Mouse (Mus musculus) neural tube, embryonic 12.5 days (tissue): ENCODE results near the gene Gdpd4. TPM values are rescaled to one million over a fixed set of nuclear protein-coding genes. Genes with fewer than 3 reads are reported as not detected.

Experiments used
- ATAC-seq: fragments of 200-750 bp; cut with Nextera tagmentation; 2 replicates; pipeline ENCODE4 v1.8.0; 2017; ENCODE audit warnings: low read depth, mild to moderate bottlenecking, moderate TSS enrichment, moderate library complexity; ENCODE audit not compliant: low FRiP score
- H3K27ac ChIP-seq: fragments of 300-500 bp; sonication (generic); 2 replicates; pipeline ENCODE4 v1.5.1; 2016
- H3K27me3 ChIP-seq: fragments of 300-500 bp; sonication (generic); replicated peaks from 2 replicates; pipeline ENCODE4 v1.6.1; 2016; ENCODE audit warnings: mild to moderate bottlenecking
- H3K36me3 ChIP-seq: fragments of 300-500 bp; sonication (generic); 2 replicates; pipeline ENCODE4 v1.6.1; 2016; ENCODE audit warnings: mild to moderate bottlenecking
- H3K4me1 ChIP-seq: fragments of 300-500 bp; sonication (generic); 2 replicates; pipeline ENCODE4 v1.6.1; 2016
- H3K4me2 ChIP-seq: fragments of 300-500 bp; sonication (generic); replicated peaks from 2 replicates; pipeline ENCODE4 v1.6.1; 2016; ENCODE audit warnings: mild to moderate bottlenecking
- H3K4me3 ChIP-seq: fragments of 300-500 bp; sonication (generic); 2 replicates; pipeline ENCODE4 v1.5.1; 2016
- H3K9ac ChIP-seq: fragments of 300-500 bp; sonication (generic); 2 replicates; pipeline ENCODE4 v1.6.1; 2016; ENCODE audit warnings: mild to moderate bottlenecking
- H3K9me3 ChIP-seq: fragments of 300-500 bp; sonication (generic); 2 replicates; pipeline ENCODE4 v1.6.1; 2016; ENCODE audit warnings: mild to moderate bottlenecking
- WGBS: fragments of 180-500 bp; shearing (Covaris S2); methylation state at CpG from one replicate; pipeline ENCODE4 v1.1.7; 2016; 5-methylcytosine and 5-hydroxymethylcytosine counted together
- polyA plus RNA-seq: library from polyadenylated mRNA; unstranded; fragments of >200 nt; fragmentation: Nextera tagmentation; extraction: Ambion mirVana; gene quantifications from 2 replicates; pipeline ENCODE4 v1.2.1, GENCODE M21; 2016

Gene Gdpd4
- polyA plus RNA-seq, 1 experiment from 2014 or later, result 0.13 TPM

DNA sequence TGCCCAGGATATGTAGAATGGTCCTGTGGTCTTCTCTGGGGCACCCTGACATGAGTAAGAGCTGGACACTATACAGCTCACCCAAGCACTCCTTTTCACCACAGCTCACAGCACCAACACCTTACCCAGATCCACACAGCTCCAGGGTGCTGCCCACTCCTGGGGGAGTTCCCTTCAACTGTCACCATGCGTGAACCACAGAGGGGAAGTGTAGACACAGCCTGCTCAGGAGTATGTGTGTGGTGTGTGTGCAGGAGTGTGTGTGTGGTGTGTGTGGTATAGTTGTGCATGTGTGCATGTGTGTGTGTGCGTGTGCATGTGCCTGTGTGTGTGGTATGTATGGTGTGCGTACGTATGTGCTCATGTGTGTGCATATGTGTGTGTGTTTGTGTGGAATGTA lies 176.1 kb downstream of the Gdpd4 start:
- peaks cover 18% of the 10 kb centered on the region for H3K36me3 ChIP-seq
- H3K4me3 ChIP-seq, result no peak overlapping the region
- ATAC-seq, result no peak
- no peak overlapping the region for H3K4me2 ChIP-seq
- H3K27me3 ChIP-seq, result no peaks in the 10 kb centered on the region
- no peak overlapping the region for H3K9ac ChIP-seq
- H3K27ac ChIP-seq, result no peak overlapping the region
- H3K9me3 ChIP-seq, result no peaks in the 10 kb centered on the region
- no peaks in the 10 kb centered on the region for H3K4me1 ChIP-seq
- WGBS, result 96% methylated on average over 4 of the region's 4 CpGs

DNA sequence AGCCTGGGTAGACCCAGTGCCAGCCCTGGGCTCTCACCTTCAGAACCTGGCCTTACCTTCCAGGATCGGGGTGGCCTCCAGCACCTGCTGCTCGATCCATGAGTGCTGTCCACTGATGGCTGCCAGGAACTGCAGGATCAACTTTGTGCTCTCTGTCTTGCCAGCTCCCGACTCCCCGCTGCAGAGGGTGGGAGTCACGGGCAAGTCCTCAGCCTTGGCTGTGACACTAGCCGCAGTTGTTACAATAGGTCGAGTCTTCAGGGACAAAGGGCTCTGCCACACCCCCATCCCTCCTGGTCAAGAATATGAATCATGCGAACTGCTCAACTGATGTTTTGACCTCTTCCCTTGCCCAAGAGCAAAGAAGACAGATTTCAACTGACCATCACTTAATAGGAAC lies 177.8 kb downstream of the Gdpd4 start:
- no peaks in the 10 kb centered on the region for H3K9me3 ChIP-seq
- no peak for ATAC-seq
- peaks cover 15% of the 10 kb centered on the region for H3K36me3 ChIP-seq
- H3K27me3 ChIP-seq, result no peaks in the 10 kb centered on the region
- H3K4me1 ChIP-seq, result 0 out of 2 replicates have a peak, but pooled peaks cover 4% of the 10 kb centered on the region
- no peak overlapping the region for H3K9ac ChIP-seq
- 90% methylated on average over 8 of the region's 8 CpGs for WGBS
- no peak overlapping the region for H3K4me3 ChIP-seq
- H3K4me2 ChIP-seq, result no peak overlapping the region
- no peak overlapping the region for H3K27ac ChIP-seq

Other genes starting within 250 kb of the Gdpd4 start
- 215 and 225 TPM in 2 replicates for gene Clns1a, start 223.3 kb upstream of the Gdpd4 start, polyA plus RNA-seq
- gene Aqp11, start 181.7 kb upstream of the Gdpd4 start, polyA plus RNA-seq, result 7.3 and 7.7 TPM in 2 replicates
- gene Pak1, start 131.4 kb upstream of the Gdpd4 start, polyA plus RNA-seq, result 97.7 and 105 TPM in 2 replicates
- 15.1 and 15.8 TPM in 2 replicates for gene Myo7a, start 199.6 kb downstream of the Gdpd4 start, polyA plus RNA-seq
- 0.45 and 0.68 TPM in 2 replicates for gene Omp, start 225.5 kb downstream of the Gdpd4 start, polyA plus RNA-seq